Mouse (Mus musculus): ENCODE data around the gene Mpc2.

DNA sequence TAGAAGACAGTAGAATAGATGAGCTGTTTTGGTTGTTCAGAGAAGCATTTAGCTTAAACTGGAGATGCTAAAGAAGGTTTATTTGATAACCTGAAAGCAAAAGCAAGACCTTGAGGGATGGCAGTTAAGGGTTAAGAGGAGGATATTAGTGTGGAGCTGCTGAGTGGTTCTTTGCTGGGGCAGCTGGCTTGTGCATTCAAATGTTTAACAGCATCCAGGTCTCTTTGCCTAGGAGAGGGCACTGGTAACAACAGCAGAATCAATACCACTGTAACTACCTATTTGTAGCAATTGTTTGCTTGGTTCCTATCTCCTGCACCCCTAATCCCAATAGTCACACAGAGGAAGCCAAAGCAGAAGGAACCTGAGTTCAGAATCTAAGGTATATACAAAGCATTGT lies 9.3 kb downstream of the Mpc2 start:
- no peak for TF ChIP-seq CTCF (IDR thresholded peaks at IDR 0.05; ENCODE audit: extremely low read depth, insufficient read length, insufficient replicate concordance, low read depth, low read length)
- TF ChIP-seq POLR2A (IDR thresholded peaks at IDR 0.05; ENCODE audit: low read depth, low read length) = no peak
